Mouse (Mus musculus) limb, embryonic 13.5 days (tissue): ENCODE measurements at regions not wholly inside any gene's neighbourhood (a gene's known extent, or its start where the extent isn't known, plus 50 kb on each side); places are given as distances from the start of the nearest gene placed in this dataset.
A peak's percentile ranks its signal among the peaks of the same experiment; 100 is the strongest.

Experiments
- ATAC-seq: fragments of 200-750 bp; cut with Nextera tagmentation; 2 replicates; pipeline ENCODE4 v1.8.0; 2017; ENCODE audit warnings: low read depth, moderate number of reproducible peaks, moderate TSS enrichment; ENCODE audit not compliant: low FRiP score
- H3K27ac ChIP-seq: fragments of 300-500 bp; sonication (generic); 2 replicates; pipeline ENCODE4 v1.5.1; 2015; ENCODE audit warnings: inconsistent platforms, mild to moderate bottlenecking, moderate library complexity
- H3K27me3 ChIP-seq: fragments of 300-500 bp; sonication (generic); 2 replicates; pipeline ENCODE4 v1.6.1; 2015; ENCODE audit warnings: mild to moderate bottlenecking, inconsistent platforms
- H3K36me3 ChIP-seq: fragments of 300-500 bp; sonication (generic); 2 replicates; pipeline ENCODE4 v1.6.1; 2015; ENCODE audit warnings: inconsistent platforms, mild to moderate bottlenecking, moderate library complexity
- H3K4me1 ChIP-seq: fragments of 300-500 bp; sonication (generic); 2 replicates; pipeline ENCODE4 v1.6.1; 2015; ENCODE audit warnings: inconsistent platforms
- H3K4me2 ChIP-seq: fragments of 300-500 bp; sonication (generic); replicated peaks from 2 replicates; pipeline ENCODE4 v1.6.1; 2015; ENCODE audit warnings: inconsistent platforms, mild to moderate bottlenecking, moderate library complexity
- H3K4me3 ChIP-seq: fragments of 300-500 bp; sonication (generic); 2 replicates; pipeline ENCODE4 v1.5.1; 2015; ENCODE audit warnings: moderate library complexity, mild to moderate bottlenecking, inconsistent platforms
- H3K9ac ChIP-seq: fragments of 300-500 bp; sonication (generic); 2 replicates; pipeline ENCODE4 v1.6.1; 2015; ENCODE audit warnings: mild to moderate bottlenecking, inconsistent platforms
- H3K9me3 ChIP-seq: fragments of 300-500 bp; sonication (generic); 2 replicates; pipeline ENCODE4 v1.6.1; 2016; ENCODE audit warnings: inconsistent platforms
- WGBS: fragments of 180-500 bp; shearing (Covaris S2); methylation state at CpG from one replicate; pipeline ENCODE4 v1.1.7; 2015; 5-methylcytosine and 5-hydroxymethylcytosine counted together

DNA sequence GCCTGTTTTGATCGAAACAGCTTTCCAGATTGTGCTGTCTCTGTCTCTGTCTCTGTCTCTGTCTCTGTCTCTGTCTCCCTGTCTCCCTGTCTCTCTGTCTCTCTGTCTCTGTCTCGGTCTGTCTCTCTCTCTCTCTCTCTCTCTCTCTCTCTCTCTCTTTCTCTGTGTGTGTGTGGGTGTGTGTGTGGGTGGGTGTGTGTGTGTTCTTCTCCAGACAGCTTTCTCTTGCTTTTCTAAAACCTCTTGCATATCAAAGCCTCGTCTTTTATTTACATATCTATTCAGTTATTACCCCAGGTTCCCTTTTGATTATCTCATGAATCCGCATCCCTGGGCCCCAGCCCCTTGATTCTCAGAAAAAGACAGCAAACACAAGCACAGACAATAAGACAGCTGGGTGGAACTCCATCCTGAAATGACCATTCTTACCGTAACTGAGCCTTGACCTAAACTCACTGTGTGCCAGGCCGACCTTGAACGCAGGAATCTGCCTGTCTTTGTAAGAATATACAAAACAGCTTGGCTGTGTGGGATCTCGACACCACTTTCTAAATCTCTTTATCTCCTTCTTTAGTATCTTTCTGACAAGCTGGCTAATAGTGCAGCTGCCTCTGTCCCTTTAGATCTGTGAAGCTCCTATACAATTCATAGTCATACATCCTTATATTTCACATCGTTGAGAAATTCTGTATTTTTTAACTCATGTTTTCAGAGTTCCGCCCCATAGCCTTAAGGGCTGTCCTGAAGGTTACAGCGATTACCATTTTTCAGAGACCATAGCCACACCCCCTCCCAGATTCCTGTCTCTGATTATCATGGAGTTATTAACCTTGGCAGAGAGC is 141.3 kb downstream of the Rnd3 start:
- Histone ChIP-seq H3K4me2 (no peak overlapping the region), H3K4me3 (no peak overlapping the region), H3K27me3 (no peaks in the 10 kb centered on the region), H3K9me3 (no peaks in the 10 kb centered on the region), H3K27ac (no peak overlapping the region), H3K4me1 (peaks cover 6% of the 10 kb centered on the region; the same call in 1 of the 2 replicates), H3K9ac (no peak overlapping the region), H3K36me3 (no peaks in the 10 kb centered on the region)
- 75% methylated on average over 11 of the region's 11 CpGs for WGBS
- ATAC-seq = no peak

DNA sequence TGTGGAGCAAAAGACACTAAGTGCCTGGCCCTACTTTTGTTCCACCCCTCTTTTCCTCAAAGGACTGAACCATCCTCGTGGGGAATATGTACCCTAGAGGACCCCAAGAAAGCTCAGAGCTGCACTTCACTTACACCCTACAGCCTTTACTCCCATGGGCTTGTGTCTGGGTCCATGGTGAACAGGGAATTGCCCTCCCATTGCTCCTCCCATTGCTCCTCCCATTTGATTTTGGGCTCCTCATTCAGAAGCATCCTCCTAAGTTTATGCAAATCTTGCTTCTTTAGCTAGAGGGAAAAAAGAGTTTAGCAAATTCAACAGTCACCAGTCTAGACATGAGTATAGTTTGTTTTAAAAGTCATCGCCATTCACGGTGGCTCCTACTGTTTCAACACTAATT is 142.1 kb downstream of the Rnd3 start:
- H3K27me3 ChIP-seq = no peaks in the 10 kb centered on the region
- H3K36me3 ChIP-seq = no peaks in the 10 kb centered on the region
- ATAC-seq = no peak
- no peak overlapping the region for H3K27ac ChIP-seq
- no peak overlapping the region for H3K9ac ChIP-seq
- H3K4me2 ChIP-seq = no peak overlapping the region
- no peak overlapping the region for H3K4me3 ChIP-seq
- WGBS = 74% methylated on average over 3 of the region's 3 CpGs
- no peaks in the 10 kb centered on the region for H3K9me3 ChIP-seq
- peaks cover 6% of the 10 kb centered on the region; the same call in 1 of the 2 replicates for H3K4me1 ChIP-seq

DNA sequence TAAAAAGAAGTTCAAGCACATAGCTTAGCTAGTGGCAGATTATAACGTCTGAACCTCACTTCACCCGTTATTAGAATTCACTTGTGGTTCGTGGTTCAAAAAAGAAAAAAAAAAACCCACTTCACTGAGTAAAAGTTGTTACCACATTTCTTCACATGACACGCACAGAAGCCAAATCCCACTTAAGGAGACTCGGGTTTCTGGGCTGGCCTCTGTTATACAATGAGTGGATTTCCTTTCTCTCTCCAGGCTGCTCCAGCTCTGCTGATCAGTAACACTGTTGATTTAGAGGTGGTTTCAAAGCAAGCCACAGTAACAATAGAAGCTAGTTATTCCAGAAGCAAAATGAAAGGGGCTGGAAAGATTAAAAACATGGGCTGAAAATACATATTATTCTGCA is 147.4 kb downstream of the Rnd3 start:
- WGBS = 57% methylated on average over 5 of the region's 5 CpGs
- Histone ChIP-seq H3K4me2 (no peak overlapping the region), H3K27ac (no peak overlapping the region), H3K9ac (no peak overlapping the region), H3K27me3 (no peaks in the 10 kb centered on the region), H3K4me3 (no peak overlapping the region), H3K9me3 (no peaks in the 10 kb centered on the region), H3K36me3 (no peaks in the 10 kb centered on the region), H3K4me1 (no peaks in the 10 kb centered on the region)
- ATAC-seq = no peak

DNA sequence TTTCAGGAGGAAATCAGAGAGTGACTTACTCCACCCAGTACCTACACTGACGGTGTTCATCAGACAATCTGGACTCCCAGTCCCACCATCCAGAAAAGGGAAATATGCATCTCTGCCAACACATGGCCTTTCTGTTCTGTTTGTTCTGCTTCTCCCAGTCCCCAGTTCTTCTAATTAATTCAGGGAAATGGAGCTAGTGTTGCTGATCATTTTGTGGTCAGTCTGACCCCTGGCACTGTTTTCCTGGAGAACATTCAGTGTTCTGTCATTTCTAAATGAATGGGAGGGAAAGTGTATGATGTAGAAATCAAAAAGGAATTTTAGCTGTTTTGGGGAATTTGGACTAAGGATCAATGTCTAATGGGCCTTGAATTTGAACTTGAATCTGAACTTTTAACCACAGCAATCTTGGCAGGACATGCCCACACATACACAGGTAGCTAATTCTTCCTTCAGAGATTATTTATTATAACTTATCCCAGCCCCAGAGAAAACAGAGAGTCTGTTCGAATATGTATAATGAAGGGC is 165.0 kb downstream of the Rnd3 start:
- no peak overlapping the region for H3K9ac ChIP-seq
- no peaks in the 10 kb centered on the region for H3K9me3 ChIP-seq
- no peak overlapping the region for H3K4me2 ChIP-seq
- no peak for ATAC-seq
- no peaks in the 10 kb centered on the region; the same call in 1 of the 2 replicates for H3K4me1 ChIP-seq
- H3K27ac ChIP-seq = no peak overlapping the region
- H3K4me3 ChIP-seq = no peak overlapping the region
- 66% methylated on average over 2 of the region's 2 CpGs for WGBS
- H3K36me3 ChIP-seq = no peaks in the 10 kb centered on the region
- no peaks in the 10 kb centered on the region for H3K27me3 ChIP-seq

DNA sequence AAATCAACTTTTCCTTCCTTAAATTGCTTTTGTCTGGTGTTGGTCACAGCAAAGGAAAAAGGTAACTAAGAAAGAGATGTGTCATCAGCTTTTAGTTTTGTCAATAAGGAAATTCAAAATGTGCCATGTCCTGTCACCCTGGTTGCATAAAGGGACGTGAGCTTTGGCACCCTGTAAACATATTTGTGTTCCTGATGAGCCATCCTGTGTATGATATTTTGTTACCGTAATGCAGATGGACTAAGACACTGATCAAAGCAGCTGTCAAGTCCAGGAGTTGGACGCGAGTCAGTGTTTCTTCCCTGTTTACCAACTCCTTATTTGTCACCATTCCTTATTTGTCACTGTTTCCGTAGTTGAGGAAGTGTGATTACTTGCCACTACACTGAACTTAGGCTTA is 166.3 kb downstream of the Rnd3 start:
- H3K4me1 ChIP-seq = no peaks in the 10 kb centered on the region
- 85% methylated on average over 5 of the region's 5 CpGs for WGBS
- H3K27me3 ChIP-seq = no peaks in the 10 kb centered on the region
- no peak overlapping the region for H3K4me3 ChIP-seq
- H3K36me3 ChIP-seq = no peaks in the 10 kb centered on the region
- H3K9me3 ChIP-seq = no peaks in the 10 kb centered on the region
- H3K9ac ChIP-seq = no peak overlapping the region
- ATAC-seq = no peak
- no peak overlapping the region for H3K4me2 ChIP-seq
- H3K27ac ChIP-seq = no peak overlapping the region

DNA sequence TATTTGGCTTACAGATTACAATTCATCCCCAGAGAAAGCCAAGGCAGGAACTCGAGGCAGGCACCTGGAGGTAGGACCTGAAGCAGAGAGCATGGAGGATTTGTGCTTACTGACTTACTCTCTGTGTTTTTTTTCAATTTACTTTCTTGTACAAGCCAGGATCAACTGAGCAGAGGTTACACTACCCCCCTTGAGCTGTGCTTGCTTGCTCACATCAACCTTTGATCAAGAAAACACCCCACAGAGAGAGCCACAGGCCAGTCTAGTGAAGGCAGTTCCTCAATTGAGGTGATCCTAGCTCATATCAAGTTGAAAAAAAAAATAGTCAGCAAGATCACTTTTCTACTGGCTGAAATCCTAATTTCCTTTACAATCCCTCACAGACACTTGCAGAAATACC is 170.6 kb downstream of the Rnd3 start:
- no peak overlapping the region for H3K4me2 ChIP-seq
- ATAC-seq = no peak
- H3K36me3 ChIP-seq = no peaks in the 10 kb centered on the region
- H3K9me3 ChIP-seq = no peaks in the 10 kb centered on the region
- H3K9ac ChIP-seq = no peak overlapping the region
- no peaks in the 10 kb centered on the region for H3K27me3 ChIP-seq
- no peaks in the 10 kb centered on the region for H3K4me1 ChIP-seq
- 68% methylated on average over 1 of the region's 1 CpGs for WGBS
- H3K27ac ChIP-seq = no peak overlapping the region
- H3K4me3 ChIP-seq = no peak overlapping the region

DNA sequence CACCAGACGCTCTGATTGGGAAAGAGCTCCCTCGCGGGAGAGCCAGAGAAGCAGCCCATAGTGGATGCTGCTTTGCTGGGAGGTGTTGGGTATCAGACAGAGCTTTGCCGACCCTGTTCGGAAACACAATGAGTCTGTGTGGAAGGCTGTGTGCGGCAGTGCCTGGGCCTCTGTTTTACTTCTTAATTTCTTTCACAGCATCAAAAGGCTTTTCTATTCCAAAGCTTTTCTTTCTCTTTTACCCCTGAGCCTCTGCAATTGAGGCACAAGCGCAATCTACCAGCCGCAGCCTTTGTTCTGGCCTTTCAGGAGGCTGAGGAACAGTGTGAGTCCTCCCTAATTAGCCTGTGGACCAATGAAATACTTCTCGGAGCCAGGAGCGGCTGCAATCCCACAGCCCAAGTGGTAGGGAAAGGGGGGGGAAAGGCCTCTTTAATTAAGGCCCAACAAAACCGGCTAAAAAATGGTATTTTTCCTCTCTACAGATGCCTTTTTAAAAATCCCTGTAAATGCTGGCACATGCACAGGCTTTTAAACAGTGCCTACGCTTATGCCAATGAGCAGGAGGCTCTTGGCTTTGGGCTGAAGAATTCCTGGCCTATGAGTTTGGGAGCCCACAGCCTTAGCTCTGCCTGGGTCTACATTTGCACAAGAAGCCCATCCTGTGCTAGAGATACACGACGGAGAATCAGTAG is 177.6 kb downstream of the Rnd3 start:
- 9% methylated on average over 14 of the region's 14 CpGs for WGBS
- peak overlapping the region; percentile 54 for H3K4me2 ChIP-seq
- H3K9me3 ChIP-seq = no peaks in the 10 kb centered on the region
- H3K27me3 ChIP-seq = no peaks in the 10 kb centered on the region
- H3K9ac ChIP-seq = peak overlapping the region; percentile 3
- no peaks in the 10 kb centered on the region for H3K36me3 ChIP-seq
- peak overlapping the region; percentile 10; the same call in 1 of the 2 replicates for H3K4me3 ChIP-seq
- ATAC-seq = peak; percentile 75; the same call in 1 of the 2 replicates
- H3K27ac ChIP-seq = peak overlapping the region; percentile 3; the same call in 1 of the 2 replicates
- H3K4me1 ChIP-seq = peaks cover 22% of the 10 kb centered on the region

DNA sequence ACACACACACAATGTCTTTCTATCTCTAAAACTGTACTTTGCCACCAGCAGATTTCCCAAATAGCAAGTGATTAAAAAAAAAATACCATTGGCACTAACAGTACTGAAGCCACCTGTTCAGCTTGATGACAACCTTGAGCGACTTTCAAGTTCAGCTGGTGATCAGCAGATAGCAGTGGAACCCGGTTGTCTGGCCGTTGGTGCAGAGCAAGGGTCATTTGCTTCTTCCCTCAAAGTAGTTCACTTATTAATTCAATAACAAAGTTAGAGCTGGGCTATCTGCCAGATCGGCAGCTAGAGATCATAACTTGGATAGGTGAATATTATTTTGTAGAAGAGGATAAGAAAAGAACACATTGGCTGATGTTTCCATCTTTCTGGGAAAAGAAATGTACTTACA is 180.5 kb downstream of the Rnd3 start:
- no peak overlapping the region for H3K4me2 ChIP-seq
- peaks cover 22% of the 10 kb centered on the region for H3K4me1 ChIP-seq
- no peak for ATAC-seq
- H3K9ac ChIP-seq = no peak overlapping the region
- H3K36me3 ChIP-seq = no peaks in the 10 kb centered on the region
- no peaks in the 10 kb centered on the region for H3K9me3 ChIP-seq
- no peak overlapping the region for H3K27ac ChIP-seq
- 79% methylated on average over 4 of the region's 4 CpGs for WGBS
- H3K27me3 ChIP-seq = no peaks in the 10 kb centered on the region
- no peak overlapping the region for H3K4me3 ChIP-seq

DNA sequence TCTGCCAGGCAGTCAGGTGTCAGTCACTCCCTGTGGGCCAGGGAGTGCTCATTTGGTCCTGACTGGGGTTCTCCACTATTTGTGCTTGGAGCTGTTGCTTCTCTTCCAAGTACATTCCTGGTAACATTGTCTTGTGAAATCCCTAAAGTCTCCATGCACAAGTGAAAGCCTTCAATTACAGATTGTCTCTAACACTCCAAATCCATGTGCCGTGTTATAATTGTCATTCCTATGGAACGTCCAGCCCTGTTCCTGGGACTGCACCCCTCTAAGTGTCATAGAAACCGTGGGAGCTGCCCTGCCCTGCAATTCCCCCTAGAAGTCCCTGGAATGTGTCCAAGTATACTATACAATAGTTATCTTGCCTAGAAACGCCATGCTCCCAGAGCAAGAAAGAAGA is 181.1 kb downstream of the Rnd3 start:
- Histone ChIP-seq H3K4me3 (no peak overlapping the region), H3K4me2 (no peak overlapping the region), H3K27me3 (no peaks in the 10 kb centered on the region), H3K27ac (no peak overlapping the region), H3K9me3 (no peaks in the 10 kb centered on the region), H3K4me1 (peaks cover 22% of the 10 kb centered on the region), H3K9ac (no peak overlapping the region), H3K36me3 (no peaks in the 10 kb centered on the region)
- ATAC-seq = no peak
- 67% methylated on average over 4 of the region's 4 CpGs for WGBS

DNA sequence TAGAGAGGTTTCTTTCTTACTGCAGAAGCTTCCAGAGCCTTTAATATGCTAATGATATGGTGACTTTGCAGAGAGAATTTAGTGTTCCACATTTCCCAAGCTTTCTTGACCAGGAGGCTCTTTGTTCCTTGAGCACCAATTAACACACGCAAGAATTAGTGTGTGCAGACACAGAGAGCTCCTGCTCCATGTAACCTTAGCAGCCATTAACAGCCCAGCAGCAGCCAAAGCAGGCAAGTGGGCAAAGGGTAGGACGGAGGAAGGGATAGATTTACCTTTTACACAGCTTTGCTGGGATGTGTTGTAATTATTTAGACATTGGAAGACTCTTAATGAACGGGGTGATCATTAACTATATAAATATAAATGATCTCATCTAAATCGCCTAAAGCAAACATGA is 181.8 kb downstream of the Rnd3 start:
- Histone ChIP-seq H3K4me2 (no peak overlapping the region), H3K9ac (no peak overlapping the region), H3K4me3 (no peak overlapping the region), H3K27me3 (no peaks in the 10 kb centered on the region), H3K4me1 (peaks cover 22% of the 10 kb centered on the region), H3K27ac (no peak overlapping the region), H3K36me3 (no peaks in the 10 kb centered on the region), H3K9me3 (no peaks in the 10 kb centered on the region)
- WGBS = 44% methylated on average over 4 of the region's 4 CpGs
- no peak for ATAC-seq

DNA sequence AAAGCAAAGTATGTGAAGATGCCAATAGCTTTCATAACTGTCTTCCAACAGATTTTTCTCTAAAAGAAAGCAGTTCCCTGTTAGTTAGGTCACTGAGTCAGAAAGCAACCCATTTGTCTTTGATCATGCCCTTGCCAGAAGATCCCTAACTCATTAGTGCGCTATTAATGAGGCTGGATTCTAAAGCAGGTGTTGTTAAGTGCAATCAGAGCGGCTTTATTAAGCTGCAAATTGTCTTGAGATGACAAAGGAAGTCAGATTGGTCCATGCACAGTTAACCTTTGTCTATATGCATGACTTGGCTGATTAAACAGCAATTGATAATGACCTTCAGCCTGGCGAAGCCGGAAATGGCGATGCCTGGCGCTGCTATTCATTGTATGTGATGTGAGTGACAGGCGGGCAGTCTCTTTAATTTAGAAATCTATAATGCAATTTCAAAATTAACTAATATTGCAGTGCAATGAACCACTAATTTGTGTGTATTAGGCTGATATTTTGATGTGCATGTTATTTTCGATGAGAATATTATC is 183.4 kb downstream of the Rnd3 start:
- no peak overlapping the region for H3K9ac ChIP-seq
- no peaks in the 10 kb centered on the region for H3K36me3 ChIP-seq
- H3K9me3 ChIP-seq = no peaks in the 10 kb centered on the region
- no peak for ATAC-seq
- no peaks in the 10 kb centered on the region for H3K27me3 ChIP-seq
- H3K4me2 ChIP-seq = no peak overlapping the region
- H3K27ac ChIP-seq = no peak overlapping the region
- WGBS = 71% methylated on average over 8 of the region's 8 CpGs
- peaks cover 7% of the 10 kb centered on the region; the same call in 1 of the 2 replicates for H3K4me1 ChIP-seq
- no peak overlapping the region for H3K4me3 ChIP-seq

DNA sequence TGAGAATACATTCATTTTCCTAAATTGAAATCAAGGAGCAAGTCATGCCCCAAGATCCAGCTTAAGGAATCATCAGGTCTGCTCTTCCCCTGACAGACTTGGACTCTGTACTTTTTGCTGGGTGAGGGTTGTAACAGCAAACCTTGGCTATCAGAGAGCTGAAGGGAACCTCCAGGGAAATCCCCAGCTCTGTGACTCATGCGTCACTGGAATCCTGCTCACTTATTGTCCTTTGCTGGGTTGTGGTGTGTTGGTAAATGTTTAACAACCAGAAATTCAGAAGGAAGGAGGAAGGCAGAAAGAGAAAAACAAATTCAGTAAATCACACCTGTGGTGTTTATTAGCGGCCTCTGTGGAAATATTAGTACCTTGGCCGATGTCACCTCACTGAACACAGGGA is 184.8 kb downstream of the Rnd3 start:
- H3K9ac ChIP-seq = no peak overlapping the region
- 59% methylated on average over 3 of the region's 3 CpGs for WGBS

More for the DNA sequence above, 184.8 kb downstream of the Rnd3 start:
- ATAC-seq = no peak
- Histone ChIP-seq H3K36me3 (no peaks in the 10 kb centered on the region), H3K4me3 (no peak overlapping the region), H3K27me3 (no peaks in the 10 kb centered on the region), H3K4me2 (no peak overlapping the region), H3K27ac (no peak overlapping the region), H3K9me3 (no peaks in the 10 kb centered on the region), H3K4me1 (0 out of 2 replicates have a peak, but pooled peaks cover 4% of the 10 kb centered on the region)
